Comparison of ENCODE assay signal across 8 mouse cellular contexts in genomic region chr16:45892928-45893327, GRCm38 (mm10).
A peak's percentile ranks its signal among the peaks of the same experiment; 100 is the strongest.
DNase-seq lines count a peak whose midpoint lies in the region; ATAC-seq and TF ChIP-seq lines count a peak whose summit lies in the region.

No protein-coding gene starts in this region.

- H3K9ac ChIP-seq in limb, embryonic 14.5 days (ENCODE audit: low read depth, low read length, severe bottlenecking), result no peak overlapping the region

- no peak for TF ChIP-seq CTCF in brain, embryonic 14.5 days (IDR thresholded peaks at IDR 0.05; ENCODE audit: borderline replicate concordance, extremely low read depth, insufficient read depth, insufficient read length)

- no peak for TF ChIP-seq POLR2A in brain, embryonic 14.5 days (IDR thresholded peaks at IDR 0.05; ENCODE audit: borderline replicate concordance, extremely low read depth, insufficient read depth, insufficient read length, poor library complexity, severe bottlenecking)
- TF ChIP-seq POLR2A in limb, embryonic 14.5 days (IDR thresholded peaks at IDR 0.05; ENCODE audit: borderline replicate concordance, extremely low read depth, insufficient read depth, insufficient read length), result no peak

- peak; percentile 41 for ATAC-seq in limb, embryonic 14.5 days (ENCODE audit: low FRiP score, low read depth)

- no peaks in the 10 kb centered on the region for H3K9me3 ChIP-seq in limb, embryonic 14.5 days (ENCODE audit: control insufficient read depth, low read length)

- no peak overlapping the region for H3K4me2 ChIP-seq in limb, embryonic 14.5 days (replicated peaks; ENCODE audit: low read depth, low read length, severe bottlenecking)

- H3K27me3 ChIP-seq in limb, embryonic 14.5 days (ENCODE audit: control insufficient read depth, insufficient read depth, low read length), result no peaks in the 10 kb centered on the region

- 11% methylated on average over 1 of the region's 1 CpGs for WGBS in limb, embryonic 14.5 days

- H3K36me3 ChIP-seq in limb, embryonic 14.5 days (ENCODE audit: control insufficient read depth, insufficient read depth, low read length), result no peaks in the 10 kb centered on the region

- H3K27ac ChIP-seq in limb, embryonic 14.5 days (replicated peaks; ENCODE audit: low read depth, low read length), result peak overlapping the region; percentile 16

- DNase-seq in 3134 (ENCODE audit: extremely low read depth, insufficient read length, low spot score), result peak; percentile 70
- peak; percentile 19 for DNase-seq in brain, embryonic 14.5 days (ENCODE audit: low read depth)
- peak; percentile 50 for DNase-seq in heart, postnatal 4 days
- DNase-seq in limb, embryonic 14.5 days (ENCODE audit: low spot score), result no peak
- no peak for DNase-seq in gastrocnemius, postnatal 25 days
- no peak for DNase-seq in layer of hippocampus, adult 9-11 months
- no peak for DNase-seq in urinary bladder, postnatal 14 days (ENCODE audit: low spot score)
- no peak for DNase-seq in right cerebral cortex, postnatal 25 days

- no peak overlapping the region for H3K4me3 ChIP-seq in limb, embryonic 14.5 days (replicated peaks; ENCODE audit: low read length)

- H3K4me1 ChIP-seq in limb, embryonic 14.5 days (ENCODE audit: control insufficient read depth, insufficient read depth, low read length), result peaks cover 22% of the 10 kb centered on the region

Comparison
In these comparisons a context has a peak if more than half of its experiments do, and no peak if none do; other contexts are left out.
1. DNase-seq: peak in 3134 (single experiment), brain, embryonic 14.5 days (single experiment) and heart, postnatal 4 days (single experiment); none in limb, embryonic 14.5 days (single experiment), gastrocnemius, postnatal 25 days (single experiment), layer of hippocampus, adult 9-11 months (single experiment), urinary bladder, postnatal 14 days (single experiment) and right cerebral cortex, postnatal 25 days (single experiment).